Mouse (Mus musculus): ENCODE results near the gene Zbtb40. TPM values are rescaled to one million over a fixed set of nuclear protein-coding genes. Genes with fewer than 3 reads are reported as not detected.

Zbtb40 gene
- polyA plus RNA-seq (2015; fragmentation: Nextera tagmentation; extraction: Ambion mirVana) = 1.2 TPM in 2 replicates

GRCm38 (mm10) chr4:137048550-137049032 is at the start of gene Zbtb40:
Zbtb40 (minus strand) TSS chr4:137048801.

GRCm38 (mm10) chr4:136956751-136957446 is 91.7 kb downstream of the Zbtb40 start, which contains the start of gene Epha8:
Epha8 (minus strand) TSS chr4:136956816.

Other genes with a start within 250 kb of the Zbtb40 start
- 4.3 and 4.6 TPM in 2 replicates for gene Ephb2, start 212.8 kb downstream of the Zbtb40 start, polyA plus RNA-seq (2015; fragmentation: Nextera tagmentation; extraction: Ambion mirVana)
- gene C1qb, start 162.6 kb downstream of the Zbtb40 start, polyA plus RNA-seq (2015; fragmentation: Nextera tagmentation; extraction: Ambion mirVana) = 195 and 262 TPM in 2 replicates
- gene C1qc, start 155.7 kb downstream of the Zbtb40 start, polyA plus RNA-seq (2015; fragmentation: Nextera tagmentation; extraction: Ambion mirVana) = 110 and 126 TPM in 2 replicates
- 111 and 126 TPM in 2 replicates for gene C1qa, start 150.0 kb downstream of the Zbtb40 start, polyA plus RNA-seq (2015; fragmentation: Nextera tagmentation; extraction: Ambion mirVana)
- gene Epha8, start 92.0 kb downstream of the Zbtb40 start, polyA plus RNA-seq (2015; fragmentation: Nextera tagmentation; extraction: Ambion mirVana) = 0.13 and 0.17 TPM in 2 replicates
- 24.5 and 48.4 TPM in 2 replicates for gene Wnt4, start 228.7 kb upstream of the Zbtb40 start, polyA plus RNA-seq (2015; fragmentation: Nextera tagmentation; extraction: Ambion mirVana)